Mouse (Mus musculus) c-Kit-positive CD71-positive TER-119-positive erythroid progenitor cells, embryonic 14.5 days (primary cell): ENCODE data around the gene Cdh5.
"Not testable (repeated sequence)": the region's sequence is repeated elsewhere in the genome, so short reads cannot be mapped to it uniquely, and the experiment has no call there.

Experiments used
- DNase-seq: peaks from one replicate; pipeline ENCODE4 v3.0.0-alpha.2; 2013; ENCODE audit warnings: low spot score

Gene Cdh5

GRCm38 (mm10) chr8:104090993-104091900 is 10.2 kb upstream of the Cdh5 start:
- not testable (repeated sequence) for DNase-seq

GRCm38 (mm10) chr8:104093336-104093735 is 8.1 kb upstream of the Cdh5 start:
- no peak for DNase-seq

GRCm38 (mm10) chr8:104095595-104095994 is 5.8 kb upstream of the Cdh5 start:
- DNase-seq, result no peak

GRCm38 (mm10) chr8:104096644-104097043 is 4.8 kb upstream of the Cdh5 start:
- DNase-seq, result no peak

GRCm38 (mm10) chr8:104098671-104099346 is 2.6 kb upstream of the Cdh5 start:
- no peak for DNase-seq

GRCm38 (mm10) chr8:104099347-104100099 is 1.9 kb upstream of the Cdh5 start:
- no peak for DNase-seq

GRCm38 (mm10) chr8:104100724-104101123 is 701 bp upstream of the Cdh5 start:
- DNase-seq, result not testable (repeated sequence)

- no peak for DNase-seq
These were observed 2.0 kb downstream of the Cdh5 start for GRCm38 (mm10) chr8:104103462-104103861.

- DNase-seq, result no peak
These were observed 4.3 kb downstream of the Cdh5 start for GRCm38 (mm10) chr8:104105768-104106167.

- no peak for DNase-seq
These were observed 5.0 kb downstream of the Cdh5 start for GRCm38 (mm10) chr8:104106276-104106946.

- DNase-seq, result no peak
These were observed 5.7 kb downstream of the Cdh5 start for GRCm38 (mm10) chr8:104107111-104107510.

- no peak for DNase-seq
These were observed 6.6 kb downstream of the Cdh5 start for GRCm38 (mm10) chr8:104108048-104108447.

GRCm38 (mm10) chr8:104110498-104111134 is 9.2 kb downstream of the Cdh5 start:
- no peak for DNase-seq

GRCm38 (mm10) chr8:104121640-104122416 is 20.4 kb downstream of the Cdh5 start:
- no peak for DNase-seq

GRCm38 (mm10) chr8:104123080-104123657 is 21.7 kb downstream of the Cdh5 start:
- no peak for DNase-seq

- DNase-seq, result no peak
These were observed 23.1 kb downstream of the Cdh5 start for GRCm38 (mm10) chr8:104124534-104124933.

- DNase-seq, result no peak
These were observed 25.9 kb downstream of the Cdh5 start for GRCm38 (mm10) chr8:104127160-104127883.

- no peak for DNase-seq
These were observed 29.5 kb downstream of the Cdh5 start for GRCm38 (mm10) chr8:104130916-104131315.

- no peak for DNase-seq
These were observed 30.1 kb downstream of the Cdh5 start for GRCm38 (mm10) chr8:104131414-104131975.
